Mouse (Mus musculus): Measurements from ENCODE around the gene Gphn.

Gene Gphn

GRCm38 (mm10) chr12:78691325-78691724 is 465.1 kb downstream of the Gphn start, which contains the start of gene Fam71d:
Gene Fam71d (plus strand): TSS chr12:78691535.
- in situ Hi-C loops (cut with MboI, MseI): no loop called here

GRCm38 (mm10) chr12:78693281-78693680 is 467.1 kb downstream of the Gphn start:
- in situ Hi-C loops (cut with MboI, MseI): no loop called here

DNA sequence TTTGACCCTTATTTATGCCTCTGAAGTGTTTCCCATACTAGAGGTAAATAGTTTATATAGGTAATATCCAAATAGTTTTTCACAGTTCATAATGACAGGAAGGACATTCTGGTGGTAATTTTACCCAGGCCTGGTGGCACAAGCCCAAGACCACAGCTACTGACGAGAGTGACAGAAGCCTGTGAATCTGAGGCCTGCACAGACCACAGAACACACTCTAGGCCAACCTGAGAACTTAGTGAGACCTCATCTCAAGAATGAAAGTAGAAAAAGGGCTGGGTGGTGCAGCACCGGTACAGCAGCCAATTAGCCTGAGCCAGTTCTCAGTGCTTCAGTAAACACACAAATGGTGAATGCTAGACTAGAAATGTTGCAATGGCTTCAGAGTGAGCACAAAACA is 491.6 kb downstream of the Gphn start:
- in situ Hi-C loops (cut with MboI, MseI): loop anchor here (10.0 kb wide), 1 partner anchor 1113 kb away; no protein-coding TSS in a partner anchor

DNA sequence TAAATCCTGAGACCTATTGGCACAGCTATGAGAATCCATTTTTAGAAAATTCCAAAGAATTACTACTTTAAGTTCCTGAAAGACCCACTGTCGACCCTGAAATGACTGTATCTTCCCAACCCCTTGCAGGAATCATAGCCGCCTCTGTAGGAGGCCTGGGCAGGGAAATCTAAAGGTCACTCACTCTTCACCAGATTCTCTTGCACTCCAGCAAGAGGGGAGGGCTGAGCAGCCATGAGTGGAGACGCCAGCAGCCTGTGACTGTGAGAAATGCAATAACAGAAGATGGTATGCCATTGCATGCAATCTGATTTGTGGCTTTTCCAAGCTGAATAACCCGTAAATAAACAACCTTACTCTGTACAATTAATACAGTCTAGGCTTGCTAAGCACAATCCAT is 501.5 kb downstream of the Gphn start:
- in situ Hi-C loops (cut with MboI, MseI): no loop called here
